ENCODE assay signal across 8 mouse cellular contexts in genomic region chr2:73491442-73492241, GRCm38 (mm10). TPM values are rescaled to one million over a fixed set of nuclear protein-coding genes. Genes with fewer than 3 reads are reported as not detected.
DNase-seq lines count a peak whose midpoint lies in the region; ATAC-seq and TF ChIP-seq lines count a peak whose summit lies in the region.

No protein-coding gene starts in this region.

- no peak for TF ChIP-seq POLR2A in cerebellum, adult 2 months (IDR thresholded peaks at IDR 0.05; ENCODE audit: borderline replicate concordance, insufficient read depth, low read length)
- TF ChIP-seq POLR2A in bone marrow macrophage, adult 2 months (IDR thresholded peaks at IDR 0.05; ENCODE audit: borderline replicate concordance, low read depth, low read length): no peak

- H3K4me3 ChIP-seq in cerebellum, adult 2 months (replicated peaks; ENCODE audit: insufficient read depth, low read depth, low read length): no peak overlapping the region
- H3K4me3 ChIP-seq in bone marrow macrophage, adult 2 months (ENCODE audit: insufficient read depth, low read length): no peak overlapping the region
- H3K4me3 ChIP-seq in heart, embryonic 13.5 days: no peak overlapping the region
- H3K4me3 ChIP-seq in limb, embryonic 12.5 days (replicated peaks): no peak overlapping the region
- H3K4me3 ChIP-seq in hindbrain, embryonic 12.5 days: no peak overlapping the region

- H3K9ac ChIP-seq in heart, embryonic 13.5 days: no peak overlapping the region
- no peak overlapping the region for H3K9ac ChIP-seq in limb, embryonic 12.5 days (replicated peaks)
- no peak overlapping the region for H3K9ac ChIP-seq in hindbrain, embryonic 12.5 days

- H3K27ac ChIP-seq in cerebellum, adult 2 months (ENCODE audit: insufficient read depth, low read length): no peak overlapping the region
- H3K27ac ChIP-seq in bone marrow macrophage, adult 2 months (ENCODE audit: insufficient read depth, low read depth, low read length): no peak overlapping the region
- peak overlapping the region; percentile 68 for H3K27ac ChIP-seq in heart, embryonic 13.5 days (replicated peaks)
- H3K27ac ChIP-seq in limb, embryonic 12.5 days: peak overlapping the region; percentile 50; the same call in 1 of the 2 replicates
- no peak overlapping the region; the same call in 1 of the 2 replicates for H3K27ac ChIP-seq in hindbrain, embryonic 12.5 days

- no peak for ATAC-seq in cerebellum, adult (ENCODE audit: insufficient number of reproducible peaks, low FRiP score, low TSS enrichment)
- no peak for ATAC-seq in heart, embryonic 13.5 days (ENCODE audit: extremely low read depth, insufficient number of reproducible peaks, low FRiP score, low TSS enrichment)
- no peak for ATAC-seq in limb, embryonic 12.5 days (ENCODE audit: insufficient number of reproducible peaks, insufficient read depth, low FRiP score, low TSS enrichment, low read depth)
- peak; percentile 69 for ATAC-seq in neutrophil, adult 5-6 weeks (ENCODE audit: extremely low read depth, insufficient number of reproducible peaks, low FRiP score, poor library complexity, severe bottlenecking)
- ATAC-seq in hindbrain, embryonic 12.5 days (ENCODE audit: low FRiP score): no peak

- peak; percentile 15 to 19 for DNase-seq in cerebellum, adult 2 months
- peak; percentile 71 for DNase-seq in 416B (ENCODE audit: low read depth)

- no peaks in the 10 kb centered on the region for H3K36me3 ChIP-seq in heart, embryonic 13.5 days
- peaks cover 5% of the 10 kb centered on the region; the same call in 1 of the 2 replicates for H3K36me3 ChIP-seq in limb, embryonic 12.5 days
- H3K36me3 ChIP-seq in hindbrain, embryonic 12.5 days: no peaks in the 10 kb centered on the region

- H3K4me2 ChIP-seq in heart, embryonic 13.5 days: no peak overlapping the region
- H3K4me2 ChIP-seq in limb, embryonic 12.5 days: no peak overlapping the region
- H3K4me2 ChIP-seq in hindbrain, embryonic 12.5 days (replicated peaks): no peak overlapping the region

- TF ChIP-seq CTCF in cerebellum, adult 2 months (IDR thresholded peaks at IDR 0.05; ENCODE audit: borderline replicate concordance, insufficient read depth, low read depth, low read length): peak; percentile 42; the same call in 1 of the 2 replicates
- peak; percentile 46; the same call in 1 of the 2 replicates for TF ChIP-seq CTCF in bone marrow macrophage, adult 2 months (IDR thresholded peaks at IDR 0.05; ENCODE audit: low read depth, low read length)

- no peaks in the 10 kb centered on the region for H3K27me3 ChIP-seq in cerebellum, adult 2 months (ENCODE audit: control insufficient read depth, insufficient read depth, low read length)
- no peaks in the 10 kb centered on the region for H3K27me3 ChIP-seq in heart, embryonic 13.5 days (replicated peaks)
- no peaks in the 10 kb centered on the region for H3K27me3 ChIP-seq in limb, embryonic 12.5 days
- H3K27me3 ChIP-seq in hindbrain, embryonic 12.5 days: no peaks in the 10 kb centered on the region

- 52% methylated on average over 9 of the region's 9 CpGs for WGBS in cerebellum, adult 2 months
- 42% methylated on average over 9 of the region's 9 CpGs for WGBS in heart, embryonic 13.5 days
- WGBS in limb, embryonic 12.5 days: 63% methylated on average over 9 of the region's 9 CpGs
- 67% methylated on average over 9 of the region's 9 CpGs for WGBS in hindbrain, embryonic 12.5 days

- H3K9me3 ChIP-seq in heart, embryonic 13.5 days: no peaks in the 10 kb centered on the region
- H3K9me3 ChIP-seq in limb, embryonic 12.5 days: no peaks in the 10 kb centered on the region
- H3K9me3 ChIP-seq in hindbrain, embryonic 12.5 days (replicated peaks): no peaks in the 10 kb centered on the region

- no peaks in the 10 kb centered on the region for H3K4me1 ChIP-seq in cerebellum, adult 2 months (ENCODE audit: control insufficient read depth, insufficient read depth, low read length)
- H3K4me1 ChIP-seq in bone marrow macrophage, adult 2 months (ENCODE audit: control insufficient read depth, insufficient read depth, low read length): peaks cover 36% of the 10 kb centered on the region
- peaks cover 48% of the 10 kb centered on the region for H3K4me1 ChIP-seq in heart, embryonic 13.5 days
- peaks cover 72% of the 10 kb centered on the region for H3K4me1 ChIP-seq in limb, embryonic 12.5 days (replicated peaks)
- H3K4me1 ChIP-seq in hindbrain, embryonic 12.5 days: peaks cover 13% of the 10 kb centered on the region

RNA-seq across cellular contexts. Expression of gene Wipf1, which starts 37.9 kb away (rescaled TPM):
- polyA plus RNA-seq in cerebellum, adult 2 months (2012; rRNA removed): 6.1 and 7.2 TPM in 2 replicates
- 114 and 143 TPM in 2 replicates for polyA plus RNA-seq in bone marrow macrophage, adult 2 months (2012; ENCODE audit: insufficient read depth, insufficient read length, missing spikeins)
- polyA plus RNA-seq in heart, embryonic 13.5 days (2015; fragmentation: Nextera tagmentation; extraction: Ambion mirVana): 4.0 and 5.0 TPM in 2 replicates
- 16.1 and 17.7 TPM in 2 replicates for polyA plus RNA-seq in limb, embryonic 12.5 days (2016; fragmentation: Nextera tagmentation; extraction: Ambion mirVana)
- total RNA-seq in neutrophil, adult 5-6 weeks (2017): 104 and 109 TPM in 2 replicates
- 7.3 and 8.7 TPM in 2 replicates for polyA plus RNA-seq in hindbrain, embryonic 12.5 days (2016; fragmentation: Nextera tagmentation; extraction: Ambion mirVana)

Comparison
In these comparisons a context has a peak if more than half of its experiments do, and no peak if none do; other contexts are left out.
1. H3K27ac ChIP-seq: peak in heart, embryonic 13.5 days (single experiment) and limb, embryonic 12.5 days (single experiment); none in cerebellum, adult 2 months (single experiment), bone marrow macrophage, adult 2 months (single experiment) and hindbrain, embryonic 12.5 days (single experiment).